In the genomic region with DNA sequence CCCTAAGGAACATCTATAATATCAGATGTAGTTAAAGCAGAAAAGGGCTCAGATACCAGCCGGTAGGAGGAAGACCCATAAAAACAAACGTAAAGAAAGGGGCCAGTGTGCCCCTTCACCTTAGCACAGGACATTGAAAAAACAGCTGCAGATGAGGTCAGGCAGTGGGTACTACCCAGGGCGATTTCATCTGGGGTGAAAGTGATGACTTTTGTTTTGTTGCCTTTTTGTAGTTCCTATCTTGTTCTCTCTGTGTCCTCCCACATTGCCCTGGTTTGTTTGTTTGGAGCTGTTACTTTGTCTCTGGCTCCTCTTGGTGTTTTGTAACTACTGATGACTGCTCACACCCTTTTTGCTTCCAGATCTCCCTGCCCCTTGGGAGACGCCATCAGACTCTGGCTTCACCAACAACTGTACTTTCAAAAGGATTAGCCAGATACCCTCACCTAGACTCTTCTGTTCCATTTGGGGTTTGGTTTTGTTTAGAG, we compare ENCODE assay signal across 14 mouse cellular contexts.
DNase-seq lines count a peak whose midpoint lies in the region; ATAC-seq and TF ChIP-seq lines count a peak whose summit lies in the region.
"Had no signal": no experiment of that assay in that cellular context is flagged by ENCODE, and none has a peak within 500 bp of the region (broad histone marks: within the 10 kb centered on the region; RNA-seq: fewer than 3 reads in every experiment).

No protein-coding gene starts in this region.

- H3K27ac ChIP-seq in gastrocnemius, adult 2 months: no peak overlapping the region
- peak overlapping the region; percentile 62 for H3K27ac ChIP-seq in kidney, embryonic 16.5 days (ENCODE audit: low read length)
- H3K27ac ChIP-seq in embryonic facial prominence, embryonic 13.5 days: peak overlapping the region; percentile 62
- peak overlapping the region; percentile 57 for H3K27ac ChIP-seq in limb, embryonic 12.5 days
- H3K27ac ChIP-seq in midbrain, embryonic 10.5 days (replicated peaks): no peak overlapping the region
- H3K27ac ChIP-seq: hindbrain, embryonic 12.5 days had no signal

- peak; percentile 39 for DNase-seq in gastrocnemius, adult 2 months
- no peak for DNase-seq in gastrocnemius, postnatal 10 days
- no peak for DNase-seq in kidney, postnatal 4 days
- DNase-seq in urinary bladder, adult 2 months (ENCODE audit: low spot score): no peak
- DNase-seq in midbrain, embryonic 10.5 days (ENCODE audit: low spot score): no peak
- DNase-seq: B cell, adult 2 months; kidney, adult 8-10 months; lung, embryonic 14.5 days had no signal

- no peak overlapping the region for H3K9ac ChIP-seq in kidney, embryonic 16.5 days (replicated peaks; ENCODE audit: low read length)
- H3K9ac ChIP-seq in embryonic facial prominence, embryonic 13.5 days: no peak overlapping the region
- no peak overlapping the region for H3K9ac ChIP-seq in limb, embryonic 12.5 days (replicated peaks)
- H3K9ac ChIP-seq: hindbrain, embryonic 12.5 days; lung, embryonic 14.5 days had no signal

- no peak for TF ChIP-seq CTCF in gastrocnemius, adult 2 months (IDR thresholded peaks at IDR 0.05)

- H3K4me2 ChIP-seq in kidney, embryonic 16.5 days (replicated peaks; ENCODE audit: low read depth, low read length): no peak overlapping the region
- H3K4me2 ChIP-seq in embryonic facial prominence, embryonic 13.5 days: no peak overlapping the region
- H3K4me2 ChIP-seq in limb, embryonic 12.5 days: no peak overlapping the region
- H3K4me2 ChIP-seq: hindbrain, embryonic 12.5 days; lung, embryonic 14.5 days had no signal

- intact Hi-C loops in gastrocnemius, adult 2 months (cut with DNase I): no loop called here

- no peaks in the 10 kb centered on the region for H3K27me3 ChIP-seq in kidney, embryonic 16.5 days (ENCODE audit: insufficient read depth, low read length)
- no peaks in the 10 kb centered on the region for H3K27me3 ChIP-seq in embryonic facial prominence, embryonic 13.5 days
- no peaks in the 10 kb centered on the region for H3K27me3 ChIP-seq in limb, embryonic 12.5 days
- no peaks in the 10 kb centered on the region for H3K27me3 ChIP-seq in midbrain, embryonic 10.5 days (ENCODE audit: low read depth, poor library complexity, severe bottlenecking)
- H3K27me3 ChIP-seq: hindbrain, embryonic 12.5 days had no signal

- ATAC-seq in kidney, embryonic 16.5 days (ENCODE audit: low FRiP score, low TSS enrichment): peak; percentile 35; the same call in 1 of the 2 replicates
- no peak for ATAC-seq in embryonic facial prominence, embryonic 13.5 days (ENCODE audit: insufficient number of reproducible peaks, insufficient read depth, low FRiP score, low TSS enrichment, low read depth)
- peak; percentile 68; the same call in 1 of the 2 replicates for ATAC-seq in limb, embryonic 12.5 days (ENCODE audit: insufficient number of reproducible peaks, insufficient read depth, low FRiP score, low TSS enrichment, low read depth)
- ATAC-seq: forebrain, embryonic 16.5 days had no signal

- WGBS in kidney, embryonic 16.5 days: 21% methylated on average over 4 of the region's 4 CpGs
- WGBS in embryonic facial prominence, embryonic 13.5 days: 28% methylated on average over 4 of the region's 4 CpGs
- 25% methylated on average over 4 of the region's 4 CpGs for WGBS in limb, embryonic 12.5 days
- WGBS in midbrain, embryonic 10.5 days: 74% methylated on average over 4 of the region's 4 CpGs

- H3K9me3 ChIP-seq in kidney, embryonic 16.5 days (ENCODE audit: low read length): no peaks in the 10 kb centered on the region
- H3K9me3 ChIP-seq in embryonic facial prominence, embryonic 13.5 days: no peaks in the 10 kb centered on the region
- no peaks in the 10 kb centered on the region for H3K9me3 ChIP-seq in limb, embryonic 12.5 days
- no peaks in the 10 kb centered on the region for H3K9me3 ChIP-seq in midbrain, embryonic 10.5 days (replicated peaks)
- H3K9me3 ChIP-seq: hindbrain, embryonic 12.5 days had no signal

- H3K4me3 ChIP-seq in gastrocnemius, adult 2 months: no peak overlapping the region
- H3K4me3 ChIP-seq in kidney, embryonic 16.5 days (ENCODE audit: low read length): no peak overlapping the region
- H3K4me3 ChIP-seq in embryonic facial prominence, embryonic 13.5 days: no peak overlapping the region
- no peak overlapping the region for H3K4me3 ChIP-seq in limb, embryonic 12.5 days (replicated peaks)
- no peak overlapping the region for H3K4me3 ChIP-seq in midbrain, embryonic 10.5 days
- H3K4me3 ChIP-seq: erythroblast, embryonic 14.5 days; hindbrain, embryonic 12.5 days had no signal

- no peaks in the 10 kb centered on the region for H3K36me3 ChIP-seq in kidney, embryonic 16.5 days (ENCODE audit: insufficient read depth, low read length)
- no peaks in the 10 kb centered on the region for H3K36me3 ChIP-seq in embryonic facial prominence, embryonic 13.5 days
- no peaks in the 10 kb centered on the region for H3K36me3 ChIP-seq in limb, embryonic 12.5 days
- no peaks in the 10 kb centered on the region for H3K36me3 ChIP-seq in midbrain, embryonic 10.5 days
- H3K36me3 ChIP-seq: hindbrain, embryonic 12.5 days had no signal

- H3K4me1 ChIP-seq in kidney, embryonic 16.5 days (ENCODE audit: insufficient read depth, low read length): peaks cover 10% of the 10 kb centered on the region; the same call in 1 of the 2 replicates
- peaks cover 27% of the 10 kb centered on the region for H3K4me1 ChIP-seq in embryonic facial prominence, embryonic 13.5 days
- peaks cover 12% of the 10 kb centered on the region; the same call in 1 of the 2 replicates for H3K4me1 ChIP-seq in limb, embryonic 12.5 days (replicated peaks)
- no peaks in the 10 kb centered on the region for H3K4me1 ChIP-seq in midbrain, embryonic 10.5 days
- H3K4me1 ChIP-seq: hindbrain, embryonic 12.5 days had no signal

Comparison
In these comparisons a context has a peak if more than half of its experiments do, and no peak if none do; other contexts are left out.
1. H3K27ac ChIP-seq: peak in kidney, embryonic 16.5 days (single experiment), embryonic facial prominence, embryonic 13.5 days (single experiment) and limb, embryonic 12.5 days (single experiment); none in gastrocnemius, adult 2 months (single experiment) and midbrain, embryonic 10.5 days (single experiment).